Mouse (Mus musculus): ENCODE measurements around the gene Fitm2. TPM values are rescaled to one million over a fixed set of nuclear protein-coding genes. Genes with fewer than 3 reads are reported as not detected.

Gene Fitm2
- polyA plus RNA-seq, 1 experiment: 24.6 TPM

DNA sequence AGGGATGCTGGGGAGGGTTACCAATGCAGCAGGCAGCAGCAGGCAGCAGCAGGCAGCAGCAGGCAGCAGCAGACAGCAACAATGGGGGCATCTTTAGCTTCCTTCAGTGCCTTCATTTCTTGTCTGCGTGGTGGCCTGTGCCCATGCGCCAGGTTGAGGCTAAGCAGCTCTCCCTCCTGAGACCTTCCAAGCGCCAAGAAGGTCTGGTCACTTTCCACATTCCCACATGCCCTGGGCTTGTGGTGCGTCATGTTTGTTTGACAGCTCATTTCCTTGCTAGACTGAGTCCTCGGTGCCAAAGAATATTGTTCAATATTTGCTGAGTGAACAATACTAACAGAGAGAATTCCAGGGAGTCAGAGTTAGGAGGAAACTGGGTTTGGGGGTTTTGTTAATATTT, 21.5 kb upstream of the Fitm2 start:
- no peak for TF ChIP-seq MYOD1 (IDR thresholded peaks at IDR 0.05; ENCODE audit: control insufficient read depth in 1 of 3, insufficient read length in 2 of 3, low read depth in 2 of 3)
- no peak for TF ChIP-seq MAX (IDR thresholded peaks at IDR 0.05; ENCODE audit: low read depth)
- TF ChIP-seq POLR2AphosphoS2 (IDR thresholded peaks at IDR 0.05; ENCODE audit: insufficient read length, low read depth): no peak
- no peak for TF ChIP-seq REST (IDR thresholded peaks at IDR 0.05; ENCODE audit: insufficient read depth, insufficient read length)
- TF ChIP-seq MYOG (IDR thresholded peaks at IDR 0.05; ENCODE audit: control insufficient read depth in 1 of 3, insufficient read depth in 1 of 3, insufficient read length in 2 of 3, low read depth in 2 of 3): no peak
- TF ChIP-seq TCF3 (IDR thresholded peaks at IDR 0.05; ENCODE audit: insufficient read length, low read depth): no peak
- TF ChIP-seq CEBPB (IDR thresholded peaks at IDR 0.05; ENCODE audit: insufficient read depth, poor library complexity, severe bottlenecking): no peak
- TF ChIP-seq TCF12 (IDR thresholded peaks at IDR 0.05; ENCODE audit: insufficient read depth, poor library complexity, severe bottlenecking): no peak
- no peak for TF ChIP-seq E2F4 (IDR thresholded peaks at IDR 0.05; ENCODE audit: insufficient read depth)
- TF ChIP-seq USF1 (IDR thresholded peaks at IDR 0.05; ENCODE audit: low read depth): no peak
- no peak for TF ChIP-seq SRF (IDR thresholded peaks at IDR 0.05; ENCODE audit: control insufficient read depth, insufficient read length, low read depth)
- TF ChIP-seq POLR2A (IDR thresholded peaks at IDR 0.05; ENCODE audit: insufficient read length, low read depth): no peak
- Histone ChIP-seq H3K36me3 (ENCODE audit: control insufficient read depth, insufficient read depth) (no peaks in the 10 kb centered on the region), H3K27me3 (ENCODE audit: control insufficient read depth, insufficient read depth, insufficient read length) (peaks cover 31% of the 10 kb centered on the region), H3K79me2 (ENCODE audit: control insufficient read depth, insufficient read depth) (no peaks in the 10 kb centered on the region), H3K4me2 (ENCODE audit: low read depth) (peak overlapping the region; percentile 12), H3K4me3 (no peak overlapping the region), H3ac (ENCODE audit: control insufficient read depth, insufficient read length) (no peak overlapping the region)

DNA sequence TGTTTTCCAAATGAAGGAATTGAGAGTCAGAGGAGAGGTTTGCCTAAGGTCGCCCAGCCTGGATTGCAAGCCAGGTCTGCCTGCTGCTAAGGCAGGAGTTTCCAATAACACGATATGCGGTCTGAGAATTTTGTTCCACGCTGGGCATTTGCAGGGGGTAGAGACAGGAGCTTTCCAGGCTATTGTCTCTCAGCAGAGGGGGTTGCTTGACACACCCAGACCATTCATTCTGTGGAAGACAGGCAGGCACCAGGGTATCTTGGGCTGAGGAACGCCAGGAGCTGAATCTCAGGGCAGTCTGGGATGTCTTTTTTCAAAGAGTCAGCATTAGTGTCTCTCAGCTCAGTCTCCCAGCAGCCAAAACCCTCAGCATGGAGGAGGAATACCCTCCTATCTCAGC, 20.6 kb upstream of the Fitm2 start:
- peaks cover 27% of the 10 kb centered on the region for H3K27me3 ChIP-seq (ENCODE audit: control insufficient read depth, insufficient read depth, insufficient read length)
- peak overlapping the region; percentile 7 for H3K4me3 ChIP-seq
- no peak overlapping the region for H3ac ChIP-seq (ENCODE audit: control insufficient read depth, insufficient read length)
- H3K36me3 ChIP-seq (ENCODE audit: control insufficient read depth, insufficient read depth): no peaks in the 10 kb centered on the region
- no peak overlapping the region for H3K4me2 ChIP-seq (ENCODE audit: low read depth)
- H3K79me2 ChIP-seq (ENCODE audit: control insufficient read depth, insufficient read depth): no peaks in the 10 kb centered on the region
- TF ChIP-seq MYOD1 (IDR thresholded peaks at IDR 0.05; ENCODE audit: control insufficient read depth in 1 of 3, insufficient read length in 2 of 3, low read depth in 2 of 3) (no peak), REST (IDR thresholded peaks at IDR 0.05; ENCODE audit: insufficient read depth, insufficient read length) (no peak)

DNA sequence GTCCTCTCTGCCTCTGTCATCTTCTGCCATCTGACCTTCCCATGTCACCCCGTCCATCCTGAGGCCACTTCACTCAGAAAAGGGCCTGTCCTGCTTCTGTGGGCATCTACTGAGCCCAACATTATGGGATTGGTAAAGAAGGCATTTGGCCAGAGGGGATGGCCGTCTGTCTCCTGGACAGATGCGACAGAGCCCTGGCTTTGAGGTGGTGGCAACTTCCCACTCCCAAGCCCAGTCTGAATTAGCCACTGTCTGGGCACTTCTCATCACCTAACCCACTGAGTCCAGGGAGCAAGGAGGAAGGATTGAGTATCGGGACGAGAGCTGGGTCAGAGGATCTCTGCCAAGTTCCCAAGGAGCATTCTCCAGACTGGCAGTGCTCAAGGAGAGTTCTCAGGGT, 19.6 kb upstream of the Fitm2 start, which contains the start of gene R3hdml:
R3hdml (plus strand) TSS at position 301 of the 400 bp plus-strand sequence.
- H3ac ChIP-seq (ENCODE audit: control insufficient read depth, insufficient read length): no peak within 1 kb of the TSS
- H3K36me3 ChIP-seq (ENCODE audit: control insufficient read depth, insufficient read depth): no peaks in the 10 kb centered on the region
- H3K79me2 ChIP-seq (ENCODE audit: control insufficient read depth, insufficient read depth): no peaks in the 10 kb centered on the region
- H3K4me2 ChIP-seq (ENCODE audit: low read depth): peak within 1 kb of the TSS; percentile 18
- H3K4me3 ChIP-seq: peak within 1 kb of the TSS; percentile 7
- TF ChIP-seq POLR2A (IDR thresholded peaks at IDR 0.05; ENCODE audit: insufficient read length, low read depth) (no peak), REST (IDR thresholded peaks at IDR 0.05; ENCODE audit: insufficient read depth, insufficient read length) (no peak), MAX (IDR thresholded peaks at IDR 0.05; ENCODE audit: low read depth) (no peak)
- H3K27me3 ChIP-seq (ENCODE audit: control insufficient read depth, insufficient read depth, insufficient read length): peaks cover 31% of the 10 kb centered on the region

DNA sequence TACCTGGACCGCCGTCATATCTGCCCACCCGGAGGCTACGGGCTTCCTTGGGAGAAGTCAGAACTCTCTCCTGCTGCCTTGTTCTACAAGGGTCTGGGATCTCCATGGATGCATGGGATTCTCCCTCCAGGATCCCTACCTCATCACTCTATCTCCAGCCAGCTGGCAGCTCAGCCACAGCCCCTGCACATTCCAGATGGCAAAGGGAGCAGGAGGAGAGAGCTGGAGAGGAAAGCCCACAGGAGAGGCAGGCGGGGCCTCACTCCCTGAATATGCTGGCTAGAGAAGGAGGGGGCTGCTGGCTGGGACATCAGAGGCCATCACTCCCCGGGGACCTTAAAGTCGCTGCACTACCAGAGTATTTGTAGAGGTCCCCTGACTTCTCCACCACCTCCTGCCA, 18.9 kb upstream of the Fitm2 start:
- Histone ChIP-seq H3K4me3 (peak overlapping the region; percentile 7), H3K27me3 (ENCODE audit: control insufficient read depth, insufficient read depth, insufficient read length) (peaks cover 26% of the 10 kb centered on the region), H3K36me3 (ENCODE audit: control insufficient read depth, insufficient read depth) (no peaks in the 10 kb centered on the region), H3K79me2 (ENCODE audit: control insufficient read depth, insufficient read depth) (no peaks in the 10 kb centered on the region), H3K4me2 (ENCODE audit: low read depth) (no peak overlapping the region), H3ac (ENCODE audit: control insufficient read depth, insufficient read length) (no peak overlapping the region)
- TF ChIP-seq CEBPB (IDR thresholded peaks at IDR 0.05; ENCODE audit: insufficient read depth, poor library complexity, severe bottlenecking) (no peak), MYOD1 (IDR thresholded peaks at IDR 0.05; ENCODE audit: control insufficient read depth in 1 of 3, insufficient read length in 2 of 3, low read depth in 2 of 3) (peak in 1 of 3 experiments; percentile 18), MYOG (IDR thresholded peaks at IDR 0.05; ENCODE audit: control insufficient read depth in 1 of 3, insufficient read depth in 1 of 3, insufficient read length in 2 of 3, low read depth in 2 of 3) (peak in 1 of 3 experiments; percentile 45)

DNA sequence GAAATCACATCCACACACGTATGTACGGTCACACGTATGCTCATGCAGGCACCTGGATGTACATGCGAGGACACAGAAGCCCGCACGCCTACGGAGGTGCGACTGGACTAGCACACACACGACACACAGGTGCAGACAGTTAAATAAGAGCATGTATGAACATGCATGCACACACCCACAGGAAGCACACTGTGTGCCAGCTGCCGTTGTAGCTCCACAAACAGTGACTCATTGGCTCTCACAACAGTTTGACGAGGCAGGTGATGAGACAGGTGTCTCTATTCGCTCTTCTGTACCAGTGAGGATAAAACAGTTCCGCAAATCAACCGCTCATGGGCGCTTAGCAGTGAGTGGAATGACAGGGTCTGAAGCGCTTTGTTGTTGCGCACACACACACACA, 18.2 kb upstream of the Fitm2 start:
- Histone ChIP-seq H3K4me3 (no peak overlapping the region), H3K79me2 (ENCODE audit: control insufficient read depth, insufficient read depth) (no peaks in the 10 kb centered on the region), H3K27me3 (ENCODE audit: control insufficient read depth, insufficient read depth, insufficient read length) (peaks cover 19% of the 10 kb centered on the region), H3ac (ENCODE audit: control insufficient read depth, insufficient read length) (no peak overlapping the region), H3K36me3 (ENCODE audit: control insufficient read depth, insufficient read depth) (no peaks in the 10 kb centered on the region), H3K4me2 (ENCODE audit: low read depth) (no peak overlapping the region)
- TF ChIP-seq TCF12 (IDR thresholded peaks at IDR 0.05; ENCODE audit: insufficient read depth, poor library complexity, severe bottlenecking): no peak
- TF ChIP-seq MYOD1 (IDR thresholded peaks at IDR 0.05; ENCODE audit: control insufficient read depth in 1 of 3, insufficient read length in 2 of 3, low read depth in 2 of 3): peak in 2 of 3 experiments; percentile 73 to 95
- no peak for TF ChIP-seq POLR2A (IDR thresholded peaks at IDR 0.05; ENCODE audit: insufficient read length, low read depth)
- TF ChIP-seq MAX (IDR thresholded peaks at IDR 0.05; ENCODE audit: low read depth): no peak
- no peak for TF ChIP-seq SRF (IDR thresholded peaks at IDR 0.05; ENCODE audit: control insufficient read depth, insufficient read length, low read depth)
- TF ChIP-seq USF1 (IDR thresholded peaks at IDR 0.05; ENCODE audit: low read depth): no peak
- peak in 2 of 3 experiments; percentile 38 to 79 for TF ChIP-seq MYOG (IDR thresholded peaks at IDR 0.05; ENCODE audit: control insufficient read depth in 1 of 3, insufficient read depth in 1 of 3, insufficient read length in 2 of 3, low read depth in 2 of 3)
- TF ChIP-seq TCF3 (IDR thresholded peaks at IDR 0.05; ENCODE audit: insufficient read length, low read depth): peak; percentile 47

Measured in myocyte (in vitro differentiated cells).